Mouse (Mus musculus): ENCODE data around the gene Upb1. TPM values are rescaled to one million over a fixed set of nuclear protein-coding genes. Genes with fewer than 3 reads are reported as not detected.

Gene Upb1
- total RNA-seq, 2 experiments from 2014 or later: 0.17 TPM; not detected in 1

Other genes starting within 250 kb of the Upb1 start
- 10 to 100 TPM; 42.0 to 45.8 TPM for gene Specc1l, start 189.0 kb upstream of the Upb1 start, total RNA-seq (2021)
- gene Adora2a, start 84.2 kb upstream of the Upb1 start, total RNA-seq (2021): 1 to 10 TPM in 1 of 2 experiments, under 1 TPM in 1; 0.96 to 1.6 TPM
- 10 to 100 TPM; 76.2 to 80.2 TPM for gene Snrpd3, start 116.4 kb downstream of the Upb1 start, total RNA-seq (2021)
- 10 to 100 TPM; 43.6 to 61.5 TPM for gene Gucd1, start 116.9 kb downstream of the Upb1 start, total RNA-seq (2021)
- gene Lrrc75b, start 159.2 kb downstream of the Upb1 start, total RNA-seq (2021): under 1 TPM; 0.11 to 0.12 TPM
- under 1 TPM in 1 of 2 experiments, not detected in 1; 0.78 TPM for gene Ggt1, start 160.5 kb downstream of the Upb1 start, total RNA-seq (2021)
- gene Ggt5, start 188.2 kb downstream of the Upb1 start, total RNA-seq (2021): 1 to 10 TPM; 2.4 to 2.8 TPM
- gene Susd2, start 242.9 kb downstream of the Upb1 start, total RNA-seq (2021): 1 to 10 TPM; 1.8 to 2.3 TPM

Data from gastrocnemius, adult 18-20 months (tissue).